Mouse (Mus musculus): ENCODE results near the gene Rcan2. TPM values are rescaled to one million over a fixed set of nuclear protein-coding genes. Genes with fewer than 3 reads are reported as not detected.

Rcan2 gene
- total RNA-seq, 2 experiments from 2014 or later, result 185 to 214 TPM

DNA sequence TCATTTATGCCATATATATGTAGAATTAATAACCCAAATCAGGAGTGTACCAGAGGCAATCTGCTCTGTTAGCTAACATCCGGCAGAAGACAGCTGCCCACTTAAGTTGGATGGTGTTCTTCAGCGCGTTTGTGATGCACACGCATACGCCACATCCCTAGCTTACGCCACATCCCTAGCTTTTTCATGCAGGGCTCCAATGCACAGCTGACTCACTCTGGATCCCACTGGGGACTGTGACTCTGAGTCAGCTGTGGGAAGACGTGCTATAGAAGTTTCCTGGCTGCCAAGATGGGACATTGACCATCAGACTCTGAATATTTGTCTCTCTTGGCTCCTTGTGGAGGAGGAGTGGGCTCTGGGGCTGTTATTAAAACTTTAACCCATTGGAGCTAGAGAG, 103.7 kb downstream of the Rcan2 start:
- DNase-seq (ENCODE audit: low spot score in 2 of 2), result peak; percentile 43 to 49

DNA sequence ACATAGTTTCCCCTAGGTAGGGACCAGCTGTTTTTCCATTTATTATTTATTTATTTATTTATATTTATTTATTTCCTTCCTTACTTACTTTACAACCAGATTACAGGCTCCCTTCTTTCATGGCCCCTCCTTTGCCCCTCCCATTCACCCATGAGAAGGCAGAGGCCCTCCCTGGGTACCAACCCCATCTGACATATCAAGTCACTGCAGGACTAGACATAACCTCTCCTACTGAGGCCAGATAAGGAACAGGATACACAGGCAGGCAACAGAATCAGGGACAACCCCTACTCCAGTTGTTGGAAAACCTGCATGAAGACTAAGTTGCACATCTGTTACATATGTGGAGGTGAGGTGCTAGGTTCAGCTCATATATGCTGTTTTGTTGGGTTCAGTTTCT, 105.6 kb downstream of the Rcan2 start:
- DNase-seq (ENCODE audit: low spot score in 2 of 2), result no peak

DNA sequence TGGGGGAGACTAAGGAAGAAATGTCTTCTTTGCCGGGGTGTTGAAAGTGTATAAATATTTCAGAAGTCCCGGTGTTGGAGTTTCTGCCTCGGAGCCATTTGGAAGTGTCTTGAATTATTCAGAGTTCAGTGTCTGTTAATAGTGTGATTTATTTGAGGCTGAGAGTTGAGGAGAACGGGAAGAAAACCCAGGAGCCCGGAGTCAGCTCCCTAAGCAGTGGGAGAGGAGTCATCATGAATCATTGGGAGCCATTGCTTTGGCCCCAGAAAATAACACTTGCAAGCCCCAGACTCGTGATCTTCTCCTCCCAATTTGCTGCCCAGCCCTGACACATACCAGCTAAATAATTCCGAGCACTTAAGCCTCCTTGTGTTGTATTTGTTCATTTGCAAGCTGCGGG, 115.0 kb downstream of the Rcan2 start:
- no peak for DNase-seq (ENCODE audit: low spot score in 2 of 2)

DNA sequence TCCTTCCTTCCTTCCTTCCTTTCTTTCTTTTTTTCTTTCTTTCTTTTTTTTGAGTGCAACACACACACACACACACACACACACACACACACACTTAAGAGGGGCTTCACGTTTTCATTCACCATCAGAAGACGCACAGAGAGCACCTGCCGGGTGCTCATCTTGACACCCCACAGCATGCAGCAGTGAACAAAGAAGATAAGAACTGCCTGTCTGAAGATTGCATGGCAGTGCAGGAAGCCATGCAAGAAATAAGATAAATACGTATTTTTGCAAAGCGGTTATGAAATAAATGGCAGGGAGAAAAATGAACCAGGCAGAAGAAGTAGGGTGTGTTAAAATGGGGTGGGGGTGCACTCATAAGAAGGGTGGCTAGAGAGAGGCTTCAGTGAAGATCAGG, 116.0 kb downstream of the Rcan2 start:
- DNase-seq (ENCODE audit: low spot score in 2 of 2), result no peak

DNA sequence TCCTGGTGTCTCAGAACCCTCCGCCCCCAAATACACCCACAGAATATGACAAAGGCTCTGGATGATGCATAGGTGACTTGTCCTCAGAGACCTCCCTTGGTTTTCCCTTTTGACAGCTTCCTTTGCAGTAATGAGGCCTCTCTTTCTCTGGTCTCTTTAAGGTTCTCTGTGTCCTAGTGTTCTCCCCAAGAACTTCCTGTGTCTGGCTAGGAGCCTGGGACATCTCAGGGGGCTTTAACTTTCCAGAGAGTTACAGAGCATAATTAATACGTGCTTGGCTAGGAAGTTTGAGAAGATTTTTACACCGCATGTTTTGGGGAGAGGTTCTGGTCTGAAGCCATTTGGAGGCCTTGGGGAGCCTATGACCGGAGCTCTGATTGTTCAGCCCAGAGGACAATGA, 128.7 kb downstream of the Rcan2 start:
- DNase-seq (ENCODE audit: low spot score in 2 of 2), result no peak

DNA sequence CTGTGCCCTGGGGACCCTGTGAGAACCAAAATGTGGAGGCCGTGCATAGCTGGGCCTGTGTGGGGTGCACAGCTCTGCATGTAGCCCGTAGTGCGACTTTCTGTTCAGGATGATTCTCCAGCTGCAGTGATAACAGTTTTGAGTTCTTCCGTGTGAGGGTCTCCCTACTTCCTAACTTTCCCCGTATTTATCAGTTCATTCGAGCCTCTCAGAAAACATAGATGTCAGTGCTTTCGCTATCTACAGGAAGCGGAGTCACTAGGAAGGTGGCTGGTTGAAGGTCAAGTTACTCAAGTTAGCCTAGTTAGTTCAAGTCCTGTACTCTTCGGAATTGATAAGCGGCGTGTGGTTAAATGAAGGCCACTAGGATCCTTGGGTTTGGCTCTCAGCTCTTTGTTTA, 130.6 kb downstream of the Rcan2 start:
- no peak for DNase-seq (ENCODE audit: low spot score in 2 of 2)

DNA sequence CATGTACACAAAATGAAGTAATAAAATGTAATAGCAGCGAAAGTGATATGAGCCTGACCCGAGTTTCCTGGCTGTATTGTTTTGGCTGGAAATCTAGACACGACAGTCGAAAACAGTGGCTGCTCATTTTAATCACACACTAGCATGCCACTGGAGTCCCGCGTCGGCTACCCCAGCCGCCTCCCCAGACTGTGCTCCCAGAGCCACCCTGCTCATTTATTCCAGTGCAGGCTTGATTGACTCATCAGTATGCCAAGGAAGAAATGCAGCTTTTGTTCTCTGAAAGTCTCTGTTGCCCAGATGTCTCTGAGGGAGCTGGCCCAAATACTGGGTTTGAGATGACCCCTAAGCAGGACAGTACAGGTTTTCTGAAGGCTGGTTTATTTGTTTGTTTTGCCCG, 132.9 kb downstream of the Rcan2 start:
- no peak for DNase-seq (ENCODE audit: low spot score in 2 of 2)

DNA sequence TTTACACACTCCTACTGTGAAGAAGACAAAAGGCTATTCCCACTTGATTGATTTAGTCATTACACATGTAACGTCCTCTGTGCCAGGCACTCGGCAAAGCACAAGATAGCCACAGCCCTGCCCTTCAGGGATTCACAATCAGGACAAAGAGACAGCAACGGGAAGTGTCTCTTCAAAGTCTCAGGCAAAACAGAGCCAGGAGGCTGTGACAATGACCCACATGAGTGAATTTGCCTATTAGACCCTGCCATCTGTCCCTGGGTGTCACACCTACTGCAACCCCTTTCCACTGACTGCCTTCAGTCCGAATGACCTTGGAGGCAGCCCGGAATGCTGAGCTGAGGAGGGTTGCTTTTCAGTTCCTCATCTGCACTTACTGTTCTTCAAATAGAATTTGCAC, 151.1 kb downstream of the Rcan2 start:
- no peak for DNase-seq (ENCODE audit: low spot score in 2 of 2)

DNA sequence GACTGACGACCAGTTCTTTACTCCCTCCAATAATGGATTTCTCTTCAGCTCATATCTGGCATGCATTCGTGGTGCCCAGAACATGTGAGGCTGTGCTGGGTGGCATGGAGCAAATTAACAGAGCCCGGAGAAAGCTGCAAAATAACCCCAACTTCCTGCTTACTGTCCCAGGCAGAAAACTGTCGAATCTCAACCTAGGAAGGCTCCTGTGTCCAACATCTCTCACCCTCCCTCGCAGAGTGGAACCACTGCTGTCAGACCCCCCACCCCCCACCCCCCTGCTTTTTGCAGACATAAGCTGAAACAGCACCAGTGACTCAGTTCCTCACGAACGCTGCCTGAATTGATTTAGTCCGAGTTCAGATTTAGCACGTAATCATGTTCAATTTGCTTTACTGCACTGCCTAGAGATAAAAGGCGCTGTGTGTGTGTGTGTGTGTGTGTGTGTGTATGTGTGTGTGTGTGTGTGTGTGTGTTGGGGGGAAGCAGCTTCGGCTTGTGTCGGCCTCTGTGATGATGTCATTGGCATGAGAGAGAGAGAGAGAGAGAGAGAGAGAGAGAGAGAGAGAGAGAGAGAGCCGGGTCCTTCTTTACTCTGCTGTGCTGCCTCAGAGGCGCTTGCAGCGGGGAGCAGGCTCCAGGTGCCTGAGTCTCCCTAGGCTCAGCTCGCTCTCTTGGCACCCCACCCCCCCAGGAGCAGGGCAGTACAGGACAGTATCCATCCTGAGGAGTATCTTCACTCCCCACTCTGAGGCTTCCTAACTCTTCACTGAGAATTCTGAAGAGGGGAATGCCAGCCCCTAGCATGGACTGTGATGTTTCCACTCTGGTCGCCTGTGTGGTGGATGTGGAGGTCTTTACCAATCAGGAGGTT, 151.7 kb downstream of the Rcan2 start:
- DNase-seq (ENCODE audit: low spot score in 2 of 2), result peak; percentile 22 to 38

DNA sequence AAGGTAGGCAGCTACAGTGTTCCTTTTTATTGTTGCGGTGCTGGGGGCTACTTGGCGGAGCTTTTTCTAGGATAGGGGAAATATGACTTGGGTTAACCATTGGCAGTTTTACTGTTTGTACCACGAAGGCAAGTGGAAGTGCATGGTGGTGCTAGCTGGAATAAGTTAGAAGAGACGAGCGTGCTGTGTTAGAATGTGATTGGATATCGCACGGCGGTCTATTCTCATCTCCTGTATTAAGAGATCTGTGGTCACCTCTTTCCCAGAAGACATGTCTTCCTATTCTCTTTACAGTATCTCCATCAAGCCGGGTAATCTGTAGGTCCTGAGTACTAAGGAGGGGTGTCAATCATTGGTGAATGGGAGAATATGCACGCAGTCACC, 152.4 kb downstream of the Rcan2 start:
- no peak for DNase-seq (ENCODE audit: low spot score in 2 of 2)

DNA sequence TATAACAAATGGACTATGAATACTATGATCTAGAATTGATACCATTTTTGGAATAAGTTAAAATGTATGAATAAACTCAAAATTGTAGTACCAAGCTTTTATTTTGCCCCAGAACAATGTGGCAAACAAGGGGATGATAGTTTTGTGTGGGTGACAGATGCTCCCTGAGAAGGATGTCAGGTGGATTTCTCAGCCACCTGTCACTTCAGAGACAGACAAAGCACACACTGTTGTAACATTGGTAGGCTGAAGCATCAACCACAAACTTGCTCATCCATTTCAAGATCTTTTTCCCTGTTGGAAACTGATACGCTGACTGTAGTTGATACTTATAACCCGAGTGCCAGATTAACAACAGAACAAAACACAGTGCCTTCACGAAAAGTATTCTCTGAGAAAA, 158.6 kb downstream of the Rcan2 start:
- DNase-seq (ENCODE audit: low spot score in 2 of 2), result no peak

DNA sequence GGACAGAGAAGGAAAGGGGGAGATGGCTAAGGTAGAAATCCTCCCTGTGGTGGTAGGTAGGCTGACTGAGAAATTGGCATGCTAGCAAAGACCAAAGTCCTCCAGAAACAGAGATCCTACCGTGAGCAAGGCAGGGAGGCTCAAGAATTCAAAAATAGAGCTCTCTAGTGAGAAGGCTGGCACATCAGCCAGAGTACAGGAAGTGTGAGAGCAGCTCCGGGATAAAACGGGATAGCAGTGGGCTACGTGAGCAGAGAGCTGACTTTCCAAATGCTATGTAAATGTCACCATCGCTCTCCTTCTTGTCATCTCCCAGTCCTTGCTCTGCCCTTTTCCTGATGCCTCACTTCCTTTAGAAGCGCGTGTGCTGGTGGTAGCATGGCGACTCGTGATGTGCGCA, 168.8 kb downstream of the Rcan2 start:
- DNase-seq (ENCODE audit: low spot score in 2 of 2), result no peak

DNA sequence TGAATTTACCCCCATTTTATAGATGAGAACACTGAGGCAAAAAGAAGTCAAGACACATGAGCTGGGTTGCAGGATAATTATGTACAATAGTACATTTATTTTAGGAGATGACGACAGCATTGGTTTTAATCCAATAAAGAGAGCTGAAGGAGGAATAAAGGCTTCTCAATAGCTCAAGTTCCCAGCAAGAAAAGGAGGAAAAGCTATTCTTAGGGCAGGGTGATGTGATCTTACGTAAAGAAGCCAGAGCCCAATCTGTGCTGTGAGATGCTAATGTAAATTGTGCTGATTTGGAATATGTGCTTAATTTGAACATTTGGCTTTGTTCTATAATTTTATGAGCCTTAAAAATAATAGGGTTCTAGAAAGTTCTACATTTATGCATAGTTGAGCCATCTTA, 176.4 kb downstream of the Rcan2 start:
- no peak for DNase-seq (ENCODE audit: low spot score in 2 of 2)

DNA sequence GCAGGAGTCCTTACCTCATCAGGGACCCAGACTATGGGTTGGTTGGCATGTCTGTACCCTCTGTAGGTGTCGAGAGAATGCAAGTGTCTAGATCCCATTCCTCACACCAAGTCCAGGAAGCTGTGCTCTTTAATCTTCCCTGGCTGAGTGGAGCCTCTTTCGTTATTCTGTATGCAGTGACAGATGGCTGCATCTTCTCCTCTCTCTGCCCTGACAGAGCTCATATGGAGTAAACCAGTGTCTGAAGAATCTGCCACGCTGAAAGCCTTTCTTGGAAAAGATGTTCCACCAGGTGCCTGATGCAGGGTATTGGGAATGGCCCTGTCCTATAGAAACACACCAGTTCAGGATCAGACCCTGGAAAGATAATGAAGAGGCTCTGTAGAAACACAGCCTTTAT, 178.8 kb downstream of the Rcan2 start:
- DNase-seq (ENCODE audit: low spot score in 2 of 2), result no peak

DNA sequence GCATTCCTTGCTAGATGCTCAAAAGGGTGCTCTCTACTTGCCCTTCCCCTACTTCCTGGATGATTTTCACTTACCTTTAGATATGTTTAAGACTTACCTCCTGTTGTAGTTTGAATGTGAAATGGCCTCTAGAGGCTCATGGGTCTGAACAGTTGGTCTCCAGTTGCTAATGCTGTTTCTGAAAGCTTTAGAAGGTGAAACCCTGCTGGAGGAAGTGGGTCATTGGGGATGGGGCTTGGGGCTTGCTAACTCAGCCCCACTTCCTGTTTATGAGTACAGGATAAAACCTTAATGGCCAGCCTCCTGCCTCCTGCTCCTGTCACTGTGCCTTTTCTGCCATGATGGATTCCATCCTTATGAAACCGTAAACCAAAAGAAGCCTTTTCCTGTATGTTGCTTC, 181.4 kb downstream of the Rcan2 start:
- no peak for DNase-seq (ENCODE audit: low spot score in 2 of 2)

DNA sequence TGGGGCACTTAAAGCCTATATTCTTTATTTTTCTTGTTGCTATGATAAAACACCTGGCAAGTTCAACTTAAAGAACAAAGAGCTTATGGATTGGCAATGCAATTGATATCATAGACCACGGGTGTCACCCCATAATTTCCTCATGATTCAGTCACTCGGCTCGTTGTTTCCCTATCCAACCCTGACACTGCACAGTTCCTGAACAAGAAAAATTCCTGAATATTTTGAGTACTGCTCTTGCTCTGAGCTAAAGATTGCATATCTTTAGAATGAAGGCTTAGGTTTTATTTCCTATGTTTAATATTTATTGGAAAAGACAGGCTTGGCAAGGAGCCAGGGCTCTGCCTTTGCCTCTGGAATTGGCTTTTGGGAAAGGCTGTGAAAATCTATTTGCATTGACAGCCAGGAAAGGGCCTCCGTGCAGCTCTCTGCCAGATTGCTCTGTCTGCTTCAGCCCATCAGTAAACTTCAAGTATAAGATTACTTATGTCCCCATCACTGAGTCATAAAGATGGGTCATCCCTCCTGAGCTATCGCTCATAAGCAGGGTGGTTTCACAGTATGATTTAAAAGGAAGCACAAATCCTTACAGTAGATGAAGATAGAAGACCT, 188.3 kb downstream of the Rcan2 start:
- no peak for DNase-seq (ENCODE audit: low spot score in 2 of 2)

DNA sequence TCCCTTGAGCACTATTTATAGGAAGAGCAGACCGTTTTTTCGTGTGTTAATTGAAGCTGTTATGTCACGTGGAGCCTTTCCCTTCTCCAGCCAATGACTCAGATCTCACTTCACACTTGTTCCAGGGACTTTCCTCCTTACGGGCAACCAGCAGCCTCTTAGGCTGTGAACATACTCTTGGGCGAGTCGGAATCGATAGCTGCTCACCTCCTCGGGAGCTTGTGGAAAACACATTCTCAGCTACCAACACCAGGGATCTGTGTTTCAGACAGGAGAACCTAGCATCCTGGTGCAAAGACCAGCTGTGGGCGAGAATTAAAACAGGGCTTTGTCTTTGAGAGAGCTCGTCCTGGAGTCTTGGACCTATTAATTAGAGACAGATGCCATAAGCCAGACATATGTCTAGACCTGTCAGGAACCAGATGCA, 189.8 kb downstream of the Rcan2 start:
- DNase-seq (ENCODE audit: low spot score in 2 of 2), result peak in 1 of 2 experiments; percentile 10

DNA sequence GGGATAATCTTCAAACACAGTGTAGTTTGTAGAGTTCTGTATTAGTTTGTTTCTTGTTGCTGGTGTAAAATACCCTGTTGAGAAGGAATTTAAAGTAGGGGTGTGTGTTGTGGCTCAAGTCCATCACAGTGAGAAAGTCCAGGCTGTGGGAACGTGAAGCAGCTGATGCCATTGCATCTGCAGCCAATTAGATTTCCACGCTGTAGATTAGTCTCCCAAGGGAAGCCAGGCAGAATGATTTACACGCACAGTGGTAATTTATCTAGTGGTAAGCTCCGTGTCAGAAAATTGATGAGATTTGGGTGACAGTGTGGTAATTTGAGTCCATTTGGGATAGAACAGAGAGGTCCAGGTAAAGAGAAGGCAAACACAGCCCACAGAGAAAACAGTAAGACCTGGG, 192.9 kb downstream of the Rcan2 start:
- DNase-seq (ENCODE audit: low spot score in 2 of 2), result no peak

DNA sequence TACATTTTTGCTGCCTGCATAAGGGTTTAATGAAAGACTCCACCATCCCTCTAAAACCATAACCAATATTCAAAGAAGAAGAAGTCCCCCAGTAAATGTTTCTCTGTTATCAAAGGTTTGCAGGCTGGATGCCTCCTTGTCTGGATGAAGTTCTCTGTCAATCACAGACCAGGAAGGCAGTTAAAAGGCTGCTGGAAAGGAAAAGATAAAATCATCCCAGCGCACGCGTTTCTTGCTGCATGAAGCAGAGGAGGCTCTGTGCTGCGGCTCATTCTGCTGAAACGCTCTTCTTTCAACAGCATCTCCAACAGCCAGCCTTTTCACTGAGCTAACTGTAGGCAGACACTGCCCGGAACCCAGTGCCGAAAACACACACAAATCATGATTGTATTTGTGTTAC, 196.4 kb downstream of the Rcan2 start:
- peak in 1 of 2 experiments; percentile 10 for DNase-seq (ENCODE audit: low spot score in 2 of 2)

DNA sequence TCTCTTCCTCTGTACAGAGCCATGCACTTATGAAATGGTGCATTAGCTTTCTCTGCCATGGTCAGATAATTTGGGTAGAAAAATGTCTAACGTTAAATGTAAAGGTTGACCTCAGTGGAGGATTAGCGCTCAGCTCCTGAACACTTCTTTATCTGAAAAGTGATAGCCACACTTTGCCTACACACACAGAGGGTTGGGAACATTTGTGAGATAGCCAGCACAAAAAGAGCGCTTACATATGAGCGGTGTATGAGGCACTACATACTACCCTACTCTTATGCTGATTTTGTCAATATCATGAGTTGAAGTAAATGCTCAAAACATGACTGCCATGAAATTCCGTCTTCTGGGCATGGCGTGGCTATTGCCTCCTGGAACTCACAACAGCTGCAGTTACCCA, 196.9 kb downstream of the Rcan2 start:
- DNase-seq (ENCODE audit: low spot score in 2 of 2), result no peak

DNA sequence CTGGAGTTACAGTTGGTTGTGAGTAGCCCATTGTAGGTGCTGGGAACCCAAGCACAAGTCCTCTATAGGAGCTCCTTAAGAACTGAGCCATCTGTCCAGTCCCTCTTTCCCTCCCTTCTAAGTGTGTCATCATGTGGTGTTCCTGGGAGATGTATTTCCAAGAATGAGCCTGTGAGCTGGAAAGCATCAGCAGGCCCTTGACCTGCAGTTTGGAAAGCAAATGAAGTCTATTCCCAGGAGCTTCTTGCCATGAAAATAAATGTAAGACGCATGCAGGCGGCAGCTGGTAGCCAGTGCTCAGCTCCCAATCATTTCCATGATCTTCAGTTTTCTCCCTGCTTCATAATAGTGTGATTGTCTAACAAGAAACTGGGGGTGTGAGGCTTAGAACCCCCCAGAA, 203.2 kb downstream of the Rcan2 start:
- no peak for DNase-seq (ENCODE audit: low spot score in 2 of 2)

DNA sequence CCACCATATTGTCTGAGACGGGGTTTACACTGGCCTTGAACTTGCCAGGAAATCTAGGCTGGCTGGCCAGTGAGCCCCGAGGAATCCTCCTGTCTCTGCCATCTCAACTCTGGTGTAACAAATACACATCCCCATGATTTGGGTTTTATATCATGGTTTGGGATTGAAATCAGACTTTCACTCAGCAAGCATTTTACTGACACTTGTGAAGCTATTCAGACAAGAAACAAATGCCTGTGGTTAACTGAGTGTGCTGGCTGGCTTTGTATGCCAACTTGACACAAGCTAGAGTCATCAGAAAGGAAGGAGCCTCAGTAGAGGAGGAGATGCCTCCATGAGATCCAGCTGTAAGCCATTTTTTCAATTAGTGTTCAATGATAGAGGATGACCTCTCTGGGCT, 206.3 kb downstream of the Rcan2 start:
- no peak for DNase-seq (ENCODE audit: low spot score in 2 of 2)

DNA sequence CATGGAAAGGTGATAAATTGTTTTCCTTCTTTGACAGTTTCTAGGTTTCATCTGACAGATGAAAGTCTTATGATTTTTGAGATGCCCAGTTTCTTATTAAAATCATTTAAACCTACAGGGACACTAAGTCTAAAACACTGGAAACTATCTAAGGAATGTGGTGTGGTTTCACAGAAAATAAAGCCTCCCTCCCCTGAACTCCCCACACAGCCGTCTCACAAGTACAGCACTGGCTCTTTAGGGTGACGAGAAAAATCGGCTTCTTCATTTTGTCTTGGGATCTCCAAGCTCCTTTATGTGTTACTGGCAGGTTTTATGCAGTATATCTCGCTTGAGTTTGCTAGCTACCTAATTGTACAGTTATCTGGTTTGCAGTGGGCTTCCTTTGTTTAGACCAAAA, 210.8 kb downstream of the Rcan2 start:
- DNase-seq (ENCODE audit: low spot score in 2 of 2), result no peak

Data from left cerebral cortex, adult 18-20 months (tissue).